Mouse (Mus musculus) brain, embryonic 18.5 days (tissue): ENCODE data around the gene Ms4a15.

Source experiments
- DNase-seq: peaks from one replicate; pipeline ENCODE4 v3.0.0-alpha.2; 2012; ENCODE audit warnings: low read depth, low spot score

Gene Ms4a15

DNA sequence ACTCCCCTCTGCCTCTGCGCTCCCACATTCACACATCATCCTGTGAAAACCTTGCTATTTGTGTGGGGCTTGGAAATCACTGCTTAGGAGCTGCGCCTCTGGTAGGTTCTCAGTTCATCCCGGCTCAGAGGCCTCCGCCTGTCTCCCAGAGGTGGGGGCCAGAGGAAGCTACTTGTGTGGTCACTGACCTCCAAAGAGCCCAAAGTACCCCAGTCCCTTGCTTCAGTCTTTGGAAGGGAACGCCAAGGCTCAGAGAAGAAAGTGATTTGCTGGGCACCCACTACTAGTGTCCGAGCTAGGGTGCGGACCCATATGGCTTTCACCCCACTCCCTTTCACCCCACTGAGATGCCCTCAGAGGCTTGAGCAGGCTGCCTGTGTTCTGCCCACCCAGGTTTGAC, at the start of gene Ms4a15:
TSS of gene Ms4a15 (minus strand) at position 101 of the 400 bp plus-strand sequence.
- DNase-seq, result no peak

DNA sequence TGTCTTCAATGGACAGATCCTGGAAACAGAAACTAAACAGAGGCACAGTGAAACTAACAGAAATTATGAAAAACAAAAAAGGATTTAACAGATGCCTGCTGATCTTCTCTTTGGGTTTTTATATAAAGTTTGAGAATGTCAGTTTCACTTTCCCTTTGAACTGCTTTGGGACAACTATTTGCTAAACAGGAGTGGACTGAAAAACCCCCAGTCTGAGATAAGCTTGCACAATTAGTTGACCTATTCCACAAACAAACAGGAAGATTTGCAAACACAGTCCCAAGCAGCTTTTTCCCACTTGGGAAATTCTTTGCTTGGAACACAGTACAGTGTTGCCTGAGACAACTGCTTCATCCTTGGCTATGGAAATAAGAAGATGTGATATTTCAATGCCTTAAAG, 44.5 kb upstream of the Ms4a15 start:
- DNase-seq, result no peak

GRCm38 (mm10) chr19:11022382-11022781, 29.3 kb upstream of the Ms4a15 start:
- DNase-seq, result no peak

- no peak for DNase-seq
Observed at GRCm38 (mm10) chr19:11017891-11018290, 24.8 kb upstream of the Ms4a15 start, which contains the start of gene Ms4a18. Gene Ms4a18, minus strand, starts transcription at chr19:11018031.

DNA sequence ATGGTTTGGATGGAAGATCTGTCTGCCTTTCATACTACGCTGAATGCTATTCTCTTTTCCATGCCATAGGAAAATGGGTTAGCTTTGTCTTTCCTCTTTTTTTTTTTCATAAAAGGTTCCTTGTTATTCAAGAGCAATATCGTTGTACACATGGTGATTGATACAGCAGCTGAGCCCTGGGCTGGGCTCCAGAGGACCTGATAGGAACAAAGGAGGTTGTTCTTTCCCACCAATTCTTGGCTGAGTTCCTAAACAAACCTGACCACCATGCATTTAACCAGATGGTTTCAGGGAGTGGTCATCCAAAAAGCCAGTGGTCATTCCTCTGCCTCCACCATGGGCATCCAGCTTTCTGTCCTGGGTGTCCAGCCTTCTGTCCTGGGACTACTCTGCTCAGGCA, 24.2 kb upstream of the Ms4a15 start:
- no peak for DNase-seq

DNA sequence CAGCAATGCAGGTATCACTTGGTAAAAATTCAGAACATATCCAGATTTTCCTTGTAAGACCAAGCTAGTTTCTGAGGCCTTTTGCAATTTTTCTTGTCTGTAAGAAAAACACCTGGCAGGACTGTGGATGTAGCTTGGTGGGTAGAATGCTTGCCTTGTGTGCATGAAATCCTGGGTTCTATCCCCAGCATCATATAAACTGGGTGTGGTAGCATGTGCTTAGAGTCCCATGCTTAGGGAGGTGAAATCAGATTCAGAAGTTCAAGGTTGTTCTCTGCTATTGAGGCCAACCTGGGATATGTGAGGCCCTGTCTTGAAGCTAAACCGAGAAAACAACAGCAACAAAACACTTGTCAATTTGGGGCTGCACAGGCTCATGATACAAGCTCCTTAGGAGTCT, 22.9 kb upstream of the Ms4a15 start:
- DNase-seq, result no peak

DNA sequence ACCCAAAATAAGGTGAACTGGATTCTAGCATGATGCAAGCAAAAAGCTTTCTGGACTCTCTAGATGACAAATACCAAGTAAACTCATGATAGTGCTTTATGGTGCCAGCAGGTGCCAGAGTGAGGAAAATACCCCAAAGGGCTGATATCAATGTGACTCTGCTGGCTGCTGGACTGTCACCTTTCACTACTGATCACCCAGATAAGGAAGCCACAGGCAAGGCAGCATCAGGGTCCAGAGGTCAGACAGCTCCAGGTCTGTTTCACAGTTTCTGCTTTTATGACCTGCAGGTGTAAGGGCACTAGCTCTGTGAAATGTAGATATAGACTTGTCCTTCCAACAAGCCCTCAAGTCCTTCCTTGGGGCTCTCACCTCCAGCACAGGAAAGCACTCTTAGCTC, 22.4 kb upstream of the Ms4a15 start:
- DNase-seq, result no peak

GRCm38 (mm10) chr19:10991911-10992310, 1.1 kb downstream of the Ms4a15 start:
- no peak for DNase-seq

DNA sequence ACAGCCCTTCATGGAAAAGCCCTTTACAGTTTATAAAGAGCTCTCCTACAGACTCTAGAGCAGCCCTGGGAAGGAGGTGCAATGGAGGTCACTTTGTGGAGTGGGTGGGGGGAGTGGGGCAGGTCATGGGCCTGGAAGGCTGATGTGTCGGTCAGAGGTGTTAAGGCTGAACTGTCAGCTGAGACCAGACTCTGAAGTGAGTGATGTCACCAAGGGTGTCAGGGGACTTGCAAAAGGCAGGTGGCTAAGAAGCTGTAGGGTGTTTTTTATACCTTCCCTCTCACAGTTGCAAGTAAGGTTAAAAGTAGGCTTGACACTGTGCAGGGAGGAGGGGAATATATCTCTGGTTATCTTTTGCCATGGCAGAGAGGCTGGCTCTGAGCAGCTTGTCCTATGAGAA, 2.3 kb downstream of the Ms4a15 start:
- DNase-seq, result no peak

GRCm38 (mm10) chr19:10988563-10988962, 4.5 kb downstream of the Ms4a15 start:
- no peak for DNase-seq

GRCm38 (mm10) chr19:10985889-10986288, 7.2 kb downstream of the Ms4a15 start:
- DNase-seq, result no peak

GRCm38 (mm10) chr19:10984551-10984950, 8.5 kb downstream of the Ms4a15 start:
- no peak for DNase-seq

DNA sequence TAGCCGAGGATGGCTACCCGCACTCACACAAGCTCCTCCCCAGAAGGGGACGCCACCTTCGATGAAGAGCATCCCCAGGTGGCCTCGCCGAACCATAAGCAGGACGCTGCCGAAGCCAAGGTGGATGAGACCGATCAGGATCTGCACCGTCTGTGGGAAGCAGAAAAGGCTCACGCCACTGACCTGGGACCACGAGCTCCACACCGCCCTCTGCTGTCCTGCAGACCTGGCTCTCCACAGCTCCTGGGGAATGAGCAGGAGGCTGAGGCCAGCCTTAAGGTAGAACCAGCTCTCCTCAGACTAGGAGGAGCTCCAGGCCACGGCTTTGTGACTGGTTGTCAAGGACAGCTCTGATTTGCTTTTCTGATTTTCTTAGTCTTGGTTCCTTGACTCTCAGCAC, 9.9 kb downstream of the Ms4a15 start:
- no peak for DNase-seq

GRCm38 (mm10) chr19:10980210-10980609, 12.8 kb downstream of the Ms4a15 start:
- no peak for DNase-seq

DNA sequence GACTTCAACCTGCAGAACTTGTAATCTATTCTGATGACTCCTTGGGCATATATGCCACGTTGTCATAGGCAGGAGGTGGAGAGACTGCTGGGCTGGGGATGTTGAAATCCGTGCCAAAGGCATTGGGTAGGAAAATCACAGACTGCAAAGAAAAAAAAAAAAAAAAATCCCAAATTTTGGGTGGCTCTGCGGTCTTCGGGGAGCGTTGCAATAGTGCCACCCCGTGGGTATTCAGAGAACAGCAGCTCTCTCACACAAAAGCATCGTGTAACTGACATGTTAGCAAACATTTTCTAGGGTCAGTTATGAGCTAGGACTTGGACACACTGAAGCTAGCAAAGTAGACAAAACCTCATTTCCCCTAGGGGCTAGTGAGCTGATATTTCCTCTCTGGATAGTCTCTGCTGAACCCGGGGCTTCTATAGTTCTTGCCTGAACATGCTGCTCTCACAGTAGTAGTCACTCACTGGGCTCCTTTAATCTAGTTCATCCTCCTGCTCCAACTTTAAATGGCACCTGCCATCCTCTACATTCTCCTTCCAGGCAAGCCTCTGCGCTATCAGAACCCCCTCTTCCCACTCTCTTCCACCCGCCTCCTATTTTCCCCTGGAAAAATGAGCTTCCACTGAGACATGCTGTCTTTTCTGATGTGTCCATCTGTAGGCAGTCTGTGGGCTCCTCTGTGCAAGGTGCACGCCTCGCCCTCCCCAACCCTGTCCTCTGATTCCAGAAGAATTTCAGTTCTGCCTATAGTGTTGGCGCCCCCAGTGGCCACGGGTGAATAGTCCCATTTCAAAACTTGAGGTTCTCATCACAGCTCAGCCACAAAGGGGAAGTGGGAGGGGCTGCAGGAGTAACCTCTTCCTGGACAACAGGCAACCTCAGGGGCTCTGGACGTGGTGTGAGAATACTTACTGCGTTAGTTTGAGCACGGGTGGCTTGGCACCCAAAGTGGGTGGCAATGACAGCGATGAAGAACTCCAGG, 13.6 kb downstream of the Ms4a15 start:
- DNase-seq, result no peak

GRCm38 (mm10) chr19:10976318-10976717, 16.7 kb downstream of the Ms4a15 start:
- no peak for DNase-seq

DNA sequence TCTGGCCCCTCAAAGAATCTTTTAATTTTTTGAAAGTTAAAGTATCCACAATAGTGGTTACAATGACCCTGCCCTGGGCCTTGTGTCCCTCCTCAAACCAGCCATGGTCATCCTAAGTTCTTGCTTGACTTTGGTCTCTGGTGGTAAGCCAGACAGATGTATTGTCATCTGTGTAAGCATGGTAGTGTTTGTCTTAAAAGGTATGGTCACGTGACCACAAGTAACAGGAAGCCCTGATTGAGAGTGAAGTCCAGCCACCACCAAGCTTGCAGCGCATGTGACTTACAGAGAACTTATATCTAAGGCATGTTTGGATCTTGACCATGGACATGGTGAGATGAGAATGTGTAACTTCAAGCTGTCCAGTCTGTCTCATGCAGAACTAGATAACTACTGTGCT, 17.9 kb downstream of the Ms4a15 start:
- no peak for DNase-seq

DNA sequence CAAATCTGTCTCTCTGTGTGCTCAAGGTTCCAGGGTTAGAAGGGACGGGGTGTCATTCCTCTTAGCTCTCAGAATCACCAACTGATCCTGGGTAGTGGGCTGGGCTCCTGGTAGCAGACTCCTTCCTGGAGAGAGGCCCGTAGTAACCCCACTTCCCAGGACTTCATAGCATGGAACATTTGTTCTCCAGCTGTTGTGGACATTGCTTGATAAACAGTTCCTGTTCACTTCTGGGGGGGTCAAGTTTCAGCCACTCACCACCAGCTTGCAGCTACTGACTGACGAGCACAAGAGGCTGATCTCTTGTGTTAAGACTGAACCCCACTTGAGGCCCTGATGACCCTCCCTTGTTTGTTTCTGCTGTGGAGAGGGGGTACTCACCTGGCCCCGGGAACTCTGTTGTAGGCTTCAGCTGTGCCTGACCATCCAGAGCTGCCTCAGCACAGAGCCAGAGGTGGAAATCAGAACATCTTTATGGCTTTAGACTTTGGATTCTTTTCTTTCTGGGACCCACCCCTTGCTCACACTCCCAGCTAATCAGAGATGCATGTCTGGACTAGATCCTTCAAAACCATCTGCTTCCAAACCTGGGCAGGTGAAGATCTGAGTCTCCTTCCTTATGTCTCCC, 18.7 kb downstream of the Ms4a15 start, which contains the start of gene Ms4a10:
TSS of gene Ms4a10 (minus strand) at position 433 of the 628 bp plus-strand sequence.
- no peak for DNase-seq

- DNase-seq, result no peak
Observed at GRCm38 (mm10) chr19:10973187-10973586, 19.9 kb downstream of the Ms4a15 start.

DNA sequence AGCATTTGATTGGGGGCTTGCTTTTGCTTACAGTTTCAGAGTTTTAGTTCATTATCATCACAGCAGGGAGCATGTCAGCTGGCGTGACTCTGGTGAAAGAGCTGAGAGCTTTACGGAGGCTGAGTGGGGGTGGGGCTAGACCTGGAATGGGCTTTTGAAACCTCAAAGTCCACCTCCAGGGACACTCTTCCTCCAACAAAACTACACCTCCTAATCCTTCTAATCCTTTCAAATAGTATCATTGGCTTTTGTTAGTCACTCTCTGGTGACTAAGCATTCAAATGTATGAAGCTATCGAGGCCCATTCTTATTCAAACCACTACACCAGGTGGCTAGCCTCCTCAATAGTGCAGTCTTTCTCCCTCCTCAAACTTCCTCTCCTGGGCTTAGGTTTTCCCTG, 20.4 kb downstream of the Ms4a15 start:
- DNase-seq, result no peak

GRCm38 (mm10) chr19:10970457-10970856, 22.6 kb downstream of the Ms4a15 start:
- no peak for DNase-seq

- DNase-seq, result no peak
Observed at GRCm38 (mm10) chr19:10968578-10968977, 24.5 kb downstream of the Ms4a15 start.

DNA sequence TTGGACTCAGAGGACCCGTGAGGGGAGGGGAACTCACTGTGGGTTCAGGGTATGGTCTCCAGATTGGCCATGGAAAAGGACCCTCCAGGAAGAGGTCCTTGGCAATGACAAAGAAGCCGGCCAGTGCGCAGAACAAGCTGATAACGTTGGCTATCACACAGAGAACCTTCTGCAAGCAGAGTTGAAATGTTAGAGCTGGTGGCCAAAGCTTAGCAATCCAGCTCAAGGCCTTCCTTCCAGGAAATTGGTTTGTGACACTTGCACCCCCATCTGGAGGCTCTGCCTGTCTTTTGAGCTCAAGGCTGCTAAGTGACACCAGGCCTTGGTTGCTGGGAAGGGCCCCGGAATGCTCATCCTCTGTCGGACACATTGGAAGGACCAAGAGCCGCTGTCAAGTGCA, 27.3 kb downstream of the Ms4a15 start:
- no peak for DNase-seq
